Mouse (Mus musculus) NIH3T3 (cell line): ENCODE results near the gene Sf3a1.
"Not testable (repeated sequence)": the region's sequence is repeated elsewhere in the genome, so short reads cannot be mapped to it uniquely, and the experiment has no call there.

Source experiments
- DNase-seq: peaks from one replicate; pipeline ENCODE4 v3.0.0-alpha.2; 2012; ENCODE audit warnings: low read depth

Sf3a1 gene

GRCm38 (mm10) chr11:4138964-4139363 is 21.2 kb upstream of the Sf3a1 start:
- no peak for DNase-seq

GRCm38 (mm10) chr11:4141505-4141904 is 18.6 kb upstream of the Sf3a1 start:
- DNase-seq = no peak

- DNase-seq = peak; percentile 30
These were observed 17.8 kb upstream of the Sf3a1 start for GRCm38 (mm10) chr11:4142352-4142751.

- no peak for DNase-seq
These were observed 16.7 kb upstream of the Sf3a1 start for GRCm38 (mm10) chr11:4143281-4144062.

- no peak for DNase-seq
These were observed 13.8 kb upstream of the Sf3a1 start for GRCm38 (mm10) chr11:4146381-4146780.

GRCm38 (mm10) chr11:4147098-4147497 is 13.1 kb upstream of the Sf3a1 start:
- DNase-seq = no peak

- no peak for DNase-seq
These were observed 12.0 kb upstream of the Sf3a1 start for GRCm38 (mm10) chr11:4148120-4148519.

- DNase-seq = no peak
These were observed 11.5 kb upstream of the Sf3a1 start for GRCm38 (mm10) chr11:4148536-4149156.

- no peak for DNase-seq
These were observed 10.3 kb upstream of the Sf3a1 start for GRCm38 (mm10) chr11:4149886-4150285.

- DNase-seq = no peak
These were observed 6.5 kb upstream of the Sf3a1 start for GRCm38 (mm10) chr11:4153694-4154093.

- DNase-seq = no peak
These were observed 4.5 kb upstream of the Sf3a1 start for GRCm38 (mm10) chr11:4155641-4156040.

- no peak for DNase-seq
These were observed 1.5 kb upstream of the Sf3a1 start for GRCm38 (mm10) chr11:4158676-4159075.

- DNase-seq = peak; percentile 39
These were observed 769 bp downstream of the Sf3a1 start for GRCm38 (mm10) chr11:4160758-4161480.

GRCm38 (mm10) chr11:4164701-4165100 is 4.6 kb downstream of the Sf3a1 start:
- DNase-seq = peak; percentile 90

GRCm38 (mm10) chr11:4166467-4167090 is 6.4 kb downstream of the Sf3a1 start:
- no peak for DNase-seq

GRCm38 (mm10) chr11:4174586-4174985 is 14.4 kb downstream of the Sf3a1 start:
- no peak for DNase-seq

GRCm38 (mm10) chr11:4177716-4178115 is 17.6 kb downstream of the Sf3a1 start:
- DNase-seq = no peak

GRCm38 (mm10) chr11:4182061-4182460 is 21.9 kb downstream of the Sf3a1 start:
- DNase-seq = peak; percentile 55

- DNase-seq = peak; percentile 74
These were observed 23.4 kb downstream of the Sf3a1 start for GRCm38 (mm10) chr11:4183511-4183910.

GRCm38 (mm10) chr11:4184251-4184952 is 24.3 kb downstream of the Sf3a1 start:
- peak; percentile 77 for DNase-seq

- not testable (repeated sequence) for DNase-seq
These were observed 25.3 kb downstream of the Sf3a1 start for GRCm38 (mm10) chr11:4185480-4185879.
